Mouse (Mus musculus): ENCODE measurements around the gene Gphn.

- TF ChIP-seq CTCF (IDR thresholded peaks at IDR 0.05): no peak
- TF ChIP-seq EP300 (IDR thresholded peaks at IDR 0.05): no peak
Measured at GRCm38 (mm10) chr12:78645282-78645681, 419.1 kb downstream of the Gphn start.

All from lung, postnatal 0 days (tissue).